Mouse (Mus musculus) liver, embryonic 16.5 days (tissue): Measurements from ENCODE around the gene Rasal3. TPM values are rescaled to one million over a fixed set of nuclear protein-coding genes. Genes with fewer than 3 reads are reported as not detected.

ENCODE experiments used
- ATAC-seq: fragments of 200-750 bp; cut with Nextera tagmentation; 2 replicates; pipeline ENCODE4 v1.8.0; 2017; ENCODE audit warnings: low read depth, mild to moderate bottlenecking, moderate number of reproducible peaks, moderate library complexity
- H3K27ac ChIP-seq: fragments of 300-500 bp; sonication (generic); 2 replicates; pipeline ENCODE4 v1.5.1; 2014; ENCODE audit warnings: mild to moderate bottlenecking, low read length
- H3K27me3 ChIP-seq: fragments of 300-500 bp; sonication (generic); 2 replicates; pipeline ENCODE4 v1.6.1; 2014; ENCODE audit warnings: low read depth, low read length, mixed read lengths; ENCODE audit not compliant: control insufficient read depth, insufficient read depth
- H3K36me3 ChIP-seq: fragments of 300-500 bp; sonication (generic); 2 replicates; pipeline ENCODE4 v1.6.1; 2014; ENCODE audit warnings: mild to moderate bottlenecking; ENCODE audit not compliant: control insufficient read depth, insufficient read depth
- H3K4me1 ChIP-seq: fragments of 300-500 bp; sonication (generic); 2 replicates; pipeline ENCODE4 v1.6.1; 2014; ENCODE audit warnings: low read depth, low read length, mixed read lengths; ENCODE audit not compliant: control insufficient read depth
- H3K4me2 ChIP-seq: fragments of 300-500 bp; sonication (generic); 2 replicates; pipeline ENCODE4 v1.6.1; 2014; ENCODE audit warnings: low read depth, low read length, mixed read lengths
- H3K4me3 ChIP-seq: fragments of 300-500 bp; sonication (generic); 2 replicates; pipeline ENCODE4 v1.5.1; 2014; ENCODE audit warnings: low read depth, mild to moderate bottlenecking, low read length
- H3K9ac ChIP-seq: fragments of 300-500 bp; sonication (generic); 2 replicates; pipeline ENCODE4 v1.6.1; 2014; ENCODE audit warnings: low read depth, low read length
- H3K9me3 ChIP-seq: fragments of 300-500 bp; sonication (generic); replicated peaks from 2 replicates; pipeline ENCODE4 v1.6.1; 2016; ENCODE audit warnings: low read length; ENCODE audit not compliant: control insufficient read depth
- WGBS: fragments of 180-500 bp; shearing (Covaris S2); extraction: QIAGEN DNeasy Blood & Tissue Kit; methylation state at CpG from one replicate; pipeline ENCODE4 v1.1.7; 2014; ENCODE audit not compliant: insufficient replicate concordance; 5-methylcytosine and 5-hydroxymethylcytosine counted together
- polyA plus RNA-seq: library from polyadenylated mRNA; unstranded; fragments of >200 nt; fragmentation: Nextera tagmentation; extraction: Ambion mirVana; gene quantifications from 2 replicates; pipeline ENCODE4 v1.2.1, GENCODE M21; 2015

Gene Rasal3
- polyA plus RNA-seq, 1 experiment from 2014 or later: 2.6 TPM

- Histone ChIP-seq H3K27me3 (no peaks in the 10 kb centered on the region), H3K36me3 (peaks cover 52% of the 10 kb centered on the region), H3K9me3 (no peaks in the 10 kb centered on the region), H3K4me1 (peaks cover 5% of the 10 kb centered on the region), H3K27ac (no peak overlapping the region), H3K4me3 (no peak overlapping the region), H3K4me2 (no peak overlapping the region), H3K9ac (no peak overlapping the region)
- 79% methylated on average over 6 of the region's 6 CpGs for WGBS
- ATAC-seq: no peak
These were observed 48.4 kb downstream of the Rasal3 start for GRCm38 (mm10) chr17:32355031-32355430.

GRCm38 (mm10) chr17:32354211-32354610 lies 49.2 kb downstream of the Rasal3 start:
- Histone ChIP-seq H3K9ac (no peak overlapping the region), H3K36me3 (peaks cover 46% of the 10 kb centered on the region), H3K4me1 (peaks cover 8% of the 10 kb centered on the region), H3K27me3 (no peaks in the 10 kb centered on the region), H3K4me3 (no peak overlapping the region), H3K27ac (no peak overlapping the region), H3K9me3 (no peaks in the 10 kb centered on the region), H3K4me2 (no peak overlapping the region)
- WGBS: 74% methylated on average over 5 of the region's 5 CpGs
- ATAC-seq: no peak

- no peaks in the 10 kb centered on the region for H3K9me3 ChIP-seq
- H3K4me3 ChIP-seq: no peak overlapping the region
- H3K4me1 ChIP-seq: peaks cover 13% of the 10 kb centered on the region
- H3K9ac ChIP-seq: no peak overlapping the region
- WGBS: 86% methylated on average over 4 of the region's 4 CpGs
- H3K27ac ChIP-seq: no peak overlapping the region
- H3K27me3 ChIP-seq: no peaks in the 10 kb centered on the region
- peaks cover 41% of the 10 kb centered on the region for H3K36me3 ChIP-seq
- no peak overlapping the region for H3K4me2 ChIP-seq
- ATAC-seq: no peak
These were observed 49.7 kb downstream of the Rasal3 start for GRCm38 (mm10) chr17:32353696-32354095.

DNA sequence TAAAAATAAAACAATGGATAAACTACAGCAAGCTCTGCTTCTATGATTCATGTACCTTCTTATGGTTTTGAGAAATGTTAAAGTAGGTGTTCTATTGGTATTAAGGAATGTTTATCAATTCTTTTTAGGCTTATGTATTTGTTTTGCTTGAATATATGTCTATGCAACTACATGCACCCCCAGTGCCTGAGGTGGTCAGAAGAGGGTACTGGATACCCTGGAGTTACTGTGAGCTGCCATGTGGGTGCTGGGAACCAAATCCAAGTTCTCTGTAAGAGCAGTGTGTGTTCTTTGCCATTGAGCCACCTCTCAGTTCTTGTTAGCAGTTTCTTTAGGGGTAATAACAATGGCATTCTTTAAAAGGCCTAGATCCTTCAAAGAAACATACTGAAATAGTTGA lies 51.7 kb downstream of the Rasal3 start:
- Histone ChIP-seq H3K36me3 (peaks cover 23% of the 10 kb centered on the region), H3K9ac (no peak overlapping the region), H3K27ac (no peak overlapping the region), H3K4me1 (peaks cover 25% of the 10 kb centered on the region), H3K4me3 (no peak overlapping the region), H3K27me3 (no peaks in the 10 kb centered on the region), H3K9me3 (no peaks in the 10 kb centered on the region), H3K4me2 (no peak overlapping the region)
- ATAC-seq: no peak

DNA sequence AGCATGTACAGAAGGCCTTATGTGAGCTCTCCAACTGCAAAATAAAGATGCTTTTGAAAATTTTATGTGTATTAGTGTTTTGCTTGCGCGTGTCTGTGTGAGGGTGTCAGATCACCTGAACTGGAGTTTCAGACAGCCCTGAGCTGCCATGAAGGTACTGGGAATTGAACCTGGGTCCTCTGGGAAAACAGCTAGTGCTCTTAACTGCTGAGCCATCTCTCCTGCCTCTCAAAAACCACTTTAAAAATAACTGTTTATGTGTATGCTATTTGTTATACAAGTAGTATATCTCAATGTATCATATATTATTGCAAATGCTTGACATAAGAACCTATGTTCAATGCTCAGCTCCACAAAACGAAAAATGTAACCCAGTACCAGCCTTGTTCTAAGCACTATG lies 52.1 kb downstream of the Rasal3 start:
- peak overlapping the region; percentile 97 for H3K4me2 ChIP-seq
- H3K4me3 ChIP-seq: no peak overlapping the region; the same call in 1 of the 2 replicates
- H3K27ac ChIP-seq: no peak overlapping the region
- no peak for ATAC-seq
- WGBS: 62% methylated on average over 3 of the region's 3 CpGs
- H3K9me3 ChIP-seq: no peaks in the 10 kb centered on the region
- H3K9ac ChIP-seq: no peak overlapping the region
- H3K4me1 ChIP-seq: peaks cover 25% of the 10 kb centered on the region
- H3K27me3 ChIP-seq: no peaks in the 10 kb centered on the region
- peaks cover 18% of the 10 kb centered on the region for H3K36me3 ChIP-seq

- H3K4me1 ChIP-seq: peaks cover 25% of the 10 kb centered on the region
- peak within 1 kb of the TSS; percentile 73 for H3K9ac ChIP-seq
- H3K9me3 ChIP-seq: no peaks in the 10 kb centered on the region
- H3K4me3 ChIP-seq: peak within 1 kb of the TSS; percentile 68
- peak within 1 kb of the TSS; percentile 87 for H3K27ac ChIP-seq
- peaks cover 11% of the 10 kb centered on the region for H3K36me3 ChIP-seq
- ATAC-seq: peak; percentile 95
- no peaks in the 10 kb centered on the region for H3K27me3 ChIP-seq
- WGBS: under 1% methylated on average over 37 of the region's 37 CpGs
- H3K4me2 ChIP-seq: peak within 1 kb of the TSS; percentile 97
These were observed 52.9 kb downstream of the Rasal3 start, which contains the start of gene Akap8l for GRCm38 (mm10) chr17:32350382-32350983. Gene Akap8l, minus strand, starts transcription at chr17:32350607.

GRCm38 (mm10) chr17:32349851-32350381 lies 53.5 kb downstream of the Rasal3 start:
- Histone ChIP-seq H3K9ac (peak overlapping the region; percentile 73), H3K4me3 (peak overlapping the region; percentile 68), H3K27me3 (no peaks in the 10 kb centered on the region), H3K9me3 (no peaks in the 10 kb centered on the region), H3K27ac (peak overlapping the region; percentile 87), H3K36me3 (peaks cover 6% of the 10 kb centered on the region), H3K4me1 (peaks cover 25% of the 10 kb centered on the region), H3K4me2 (peak overlapping the region; percentile 80)
- peak; percentile 7; the same call in 1 of the 2 replicates for ATAC-seq
- WGBS: under 1% methylated on average over 24 of the region's 24 CpGs

GRCm38 (mm10) chr17:32349037-32349732 lies 54.2 kb downstream of the Rasal3 start:
- peak overlapping the region; percentile 87 for H3K27ac ChIP-seq
- peaks cover 2% of the 10 kb centered on the region; the same call in 1 of the 2 replicates for H3K36me3 ChIP-seq
- WGBS: 3% methylated on average over 4 of the region's 4 CpGs
- peak overlapping the region; percentile 80 for H3K4me2 ChIP-seq
- peaks cover 25% of the 10 kb centered on the region for H3K4me1 ChIP-seq
- no peaks in the 10 kb centered on the region for H3K9me3 ChIP-seq
- H3K27me3 ChIP-seq: no peaks in the 10 kb centered on the region
- peak; percentile 33 for ATAC-seq
- H3K9ac ChIP-seq: peak overlapping the region; percentile 73
- H3K4me3 ChIP-seq: peak overlapping the region; percentile 68

- H3K36me3 ChIP-seq: peaks cover 2% of the 10 kb centered on the region
- peak overlapping the region; percentile 68 for H3K4me3 ChIP-seq
- no peak overlapping the region; the same call in 1 of the 2 replicates for H3K9ac ChIP-seq
- no peaks in the 10 kb centered on the region for H3K9me3 ChIP-seq
- H3K4me1 ChIP-seq: peaks cover 25% of the 10 kb centered on the region
- H3K27ac ChIP-seq: no peak overlapping the region
- H3K4me2 ChIP-seq: peak overlapping the region; percentile 80
- ATAC-seq: no peak
- 81% methylated on average over 2 of the region's 2 CpGs for WGBS
- no peaks in the 10 kb centered on the region for H3K27me3 ChIP-seq
These were observed 55.0 kb downstream of the Rasal3 start for GRCm38 (mm10) chr17:32348406-32348805.
